Mouse (Mus musculus) liver, embryonic 14.5 days (tissue): ENCODE results near the gene Fam13a. TPM values are rescaled to one million over a fixed set of nuclear protein-coding genes. Genes with fewer than 3 reads are reported as not detected.

Experiments
- ATAC-seq: fragments of 200-750 bp; cut with Nextera tagmentation; 2 replicates; pipeline ENCODE4 v1.8.0; 2017; ENCODE audit warnings: moderate number of reproducible peaks, mild to moderate bottlenecking, moderate library complexity; ENCODE audit not compliant: insufficient read depth
- DNase-seq, 3 experiments: peaks; one replicate each; pipeline ENCODE4 v3.0.0-alpha.2; 2012 to 2013; ENCODE audit warnings: low read depth in 3 of 3, low spot score in 3 of 3
- H3K27ac ChIP-seq: fragments of 300-500 bp; sonication (generic); 2 replicates; pipeline ENCODE4 v1.5.1; 2014; ENCODE audit warnings: moderate library complexity, mild to moderate bottlenecking, control low read depth, inconsistent platforms
- H3K27me3 ChIP-seq: fragments of 300-500 bp; sonication (generic); 2 replicates; pipeline ENCODE4 v1.6.1; 2014; ENCODE audit warnings: mild to moderate bottlenecking, low read length, moderate library complexity; ENCODE audit not compliant: control insufficient read depth, insufficient read depth
- H3K36me3 ChIP-seq: fragments of 300-500 bp; sonication (generic); replicated peaks from 2 replicates; pipeline ENCODE4 v1.6.1; 2014; ENCODE audit warnings: low read depth; ENCODE audit not compliant: control insufficient read depth, insufficient read depth
- H3K4me1 ChIP-seq, 2 experiments: fragments of 200-500 bp in 1 of 2; fragments of 300-500 bp in 1 of 2; sonication (generic) in 1 of 2; replicated peaks; 2 replicates each; pipeline ENCODE4 v1.6.1; 2012 to 2014; ENCODE audit warnings: antibody characterized with exemption in 1 of 2, inconsistent platforms in 1 of 2, low read length in 1 of 2; ENCODE audit not compliant: control insufficient read depth in 2 of 2, insufficient read depth in 2 of 2
- H3K4me2 ChIP-seq: fragments of 300-500 bp; sonication (generic); 2 replicates; pipeline ENCODE4 v1.6.1; 2014; ENCODE audit warnings: low read depth, mild to moderate bottlenecking, control low read depth, moderate library complexity
- H3K4me3 ChIP-seq, 2 experiments: fragments of 200-500 bp in 1 of 2; fragments of 300-500 bp in 1 of 2; sonication (generic) in 1 of 2; 2 replicates each; pipeline ENCODE4 v1.5.1; 2012 to 2014; ENCODE audit warnings: low read depth in 2 of 2, low read length in 2 of 2, mild to moderate bottlenecking in 2 of 2, control low read depth in 1 of 2, inconsistent platforms in 1 of 2, moderate library complexity in 1 of 2; ENCODE audit not compliant: insufficient read depth in 1 of 2
- H3K9ac ChIP-seq: fragments of 300-500 bp; sonication (generic); replicated peaks from 2 replicates; pipeline ENCODE4 v1.6.1; 2014; ENCODE audit warnings: mild to moderate bottlenecking, control low read depth, moderate library complexity
- H3K9me3 ChIP-seq: fragments of 300-500 bp; sonication (generic); 2 replicates; pipeline ENCODE4 v1.6.1; 2016; ENCODE audit warnings: low read length, mixed read lengths; ENCODE audit not compliant: control insufficient read depth
- CTCF ChIP-seq: IDR thresholded peaks from 2 replicates; pipeline ENCODE4 v1.5.1; 2016; ENCODE audit warnings: antibody characterized with exemption, low read depth, control low read depth
- EP300 ChIP-seq: IDR thresholded peaks from 2 replicates; pipeline ENCODE4 v1.6.1; 2016; ENCODE audit warnings: antibody characterized with exemption, low read depth
- WGBS: fragments of 180-500 bp; shearing (Covaris S2); extraction: QIAGEN DNeasy Blood & Tissue Kit; methylation state at CpG from one replicate; pipeline ENCODE4 v1.1.7; 2014; ENCODE audit not compliant: insufficient replicate concordance; 5-methylcytosine and 5-hydroxymethylcytosine counted together
- polyA plus RNA-seq, 2 experiments: library from polyadenylated mRNA; depleted of rRNA in 1 of 2; stranded (reverse) in 1 of 2; unstranded in 1 of 2; fragments of >200 nt; fragmentation: Nextera tagmentation in 1 of 2; extraction: Ambion mirVana in 1 of 2; gene quantifications; 2 replicates each; pipeline versions ENCODE4 v1.2.1 to v1.2.3; 2012 to 2014

Gene Fam13a
- polyA plus RNA-seq, 2 experiments = 0.32 to 0.77 TPM

GRCm38 (mm10) chr6:58912842-58913241 lies 111.5 kb downstream of the Fam13a start:
- TF ChIP-seq EP300 (no peak), CTCF (no peak)
- Histone ChIP-seq H3K27ac (no peak overlapping the region), H3K4me3 (no peak overlapping the region), H3K36me3 (no peaks in the 10 kb centered on the region), H3K4me2 (no peak overlapping the region), H3K27me3 (no peaks in the 10 kb centered on the region), H3K9me3 (no peaks in the 10 kb centered on the region), H3K9ac (no peak overlapping the region), H3K4me1 (0 out of 4 replicates have a peak, but pooled peaks cover 0 to 4% of the 10 kb centered on the region in 2 experiments)
- no peak for DNase-seq
- 50% methylated on average over 5 of the region's 5 CpGs for WGBS
- no peak for ATAC-seq

GRCm38 (mm10) chr6:58907791-58908190 lies 116.6 kb downstream of the Fam13a start:
- H3K4me1 ChIP-seq = no peaks in the 10 kb centered on the region
- DNase-seq = no peak
- peaks cover 3% of the 10 kb centered on the region; the same call in 1 of the 2 replicates for H3K27me3 ChIP-seq
- TF ChIP-seq CTCF (no peak), EP300 (no peak)
- H3K9ac ChIP-seq = no peak overlapping the region
- no peaks in the 10 kb centered on the region for H3K36me3 ChIP-seq
- no peaks in the 10 kb centered on the region for H3K9me3 ChIP-seq
- no peak for ATAC-seq
- 64% methylated on average over 2 of the region's 2 CpGs for WGBS
- H3K27ac ChIP-seq = no peak overlapping the region
- H3K4me3 ChIP-seq = no peak overlapping the region
- no peak overlapping the region for H3K4me2 ChIP-seq

- H3K27me3 ChIP-seq = peaks cover 3% of the 10 kb centered on the region; the same call in 1 of the 2 replicates
- ATAC-seq = no peak
- H3K4me2 ChIP-seq = no peak overlapping the region
Observed at GRCm38 (mm10) chr6:58907336-58907735, 117.0 kb downstream of the Fam13a start.

GRCm38 (mm10) chr6:58906852-58907261 lies 117.5 kb downstream of the Fam13a start, which contains the start of gene Nap1l5:
Gene Nap1l5, minus strand, starts transcription at chr6:58907076.
- ATAC-seq = no peak
- no peaks in the 10 kb centered on the region for H3K4me1 ChIP-seq
- WGBS = 45% methylated on average over 34 of the region's 34 CpGs
- no peaks in the 10 kb centered on the region for H3K36me3 ChIP-seq
- peaks cover 3% of the 10 kb centered on the region; the same call in 1 of the 2 replicates for H3K27me3 ChIP-seq
- no peak within 1 kb of the TSS for H3K9ac ChIP-seq
- no peak for TF ChIP-seq CTCF
- TF ChIP-seq EP300 = no peak
- no peaks in the 10 kb centered on the region for H3K9me3 ChIP-seq
- DNase-seq = no peak
- H3K4me2 ChIP-seq = peak within 1 kb of the TSS; percentile 37
- no peak within 1 kb of the TSS; a peak in 2 of 4 replicates for H3K4me3 ChIP-seq
- no peak within 1 kb of the TSS for H3K27ac ChIP-seq

More at GRCm38 (mm10) chr6:58907336-58907735, 117.0 kb downstream of the Fam13a start:
- H3K9ac ChIP-seq = no peak overlapping the region
- H3K27ac ChIP-seq = no peak overlapping the region
- no peak overlapping the region for H3K4me3 ChIP-seq
- WGBS = 69% methylated on average over 8 of the region's 8 CpGs
- H3K9me3 ChIP-seq = no peaks in the 10 kb centered on the region
- no peaks in the 10 kb centered on the region for H3K4me1 ChIP-seq
- no peak for DNase-seq
- H3K36me3 ChIP-seq = no peaks in the 10 kb centered on the region
- TF ChIP-seq CTCF = no peak
- TF ChIP-seq EP300 = no peak

- H3K36me3 ChIP-seq = no peaks in the 10 kb centered on the region
- no peak overlapping the region for H3K9ac ChIP-seq
- peaks cover 3% of the 10 kb centered on the region; the same call in 1 of the 2 replicates for H3K27me3 ChIP-seq
- DNase-seq (no peak), ATAC-seq (no peak)
- no peak overlapping the region for H3K4me2 ChIP-seq
- no peak overlapping the region for H3K27ac ChIP-seq
- no peak for TF ChIP-seq EP300
- TF ChIP-seq CTCF = no peak
- H3K4me3 ChIP-seq = no peak overlapping the region
- WGBS = 50% methylated on average over 3 of the region's 3 CpGs
- H3K4me1 ChIP-seq = no peaks in the 10 kb centered on the region
- H3K9me3 ChIP-seq = no peaks in the 10 kb centered on the region
Observed at GRCm38 (mm10) chr6:58904551-58904950, 119.8 kb downstream of the Fam13a start.
